Mouse (Mus musculus) adrenal gland, postnatal 10 days (tissue): ENCODE results near the gene Tmem120b. TPM values are rescaled to one million over a fixed set of nuclear protein-coding genes. Genes with fewer than 3 reads are reported as not detected.
A peak's percentile ranks its signal among the peaks of the same experiment; 100 is the strongest.

Source experiments
- DNase-seq: peaks from one replicate; pipeline ENCODE4 v3.0.0; 2021; ENCODE audit warnings: mixed read lengths
- total RNA-seq, 2 experiments: library from RNA; stranded (reverse); gene quantifications; 2 replicates each; pipeline ENCODE4 v1.2.3; 2021

The Tmem120b gene
- total RNA-seq, 2 experiments from 2014 or later, result 18.5 to 22.8 TPM

DNA sequence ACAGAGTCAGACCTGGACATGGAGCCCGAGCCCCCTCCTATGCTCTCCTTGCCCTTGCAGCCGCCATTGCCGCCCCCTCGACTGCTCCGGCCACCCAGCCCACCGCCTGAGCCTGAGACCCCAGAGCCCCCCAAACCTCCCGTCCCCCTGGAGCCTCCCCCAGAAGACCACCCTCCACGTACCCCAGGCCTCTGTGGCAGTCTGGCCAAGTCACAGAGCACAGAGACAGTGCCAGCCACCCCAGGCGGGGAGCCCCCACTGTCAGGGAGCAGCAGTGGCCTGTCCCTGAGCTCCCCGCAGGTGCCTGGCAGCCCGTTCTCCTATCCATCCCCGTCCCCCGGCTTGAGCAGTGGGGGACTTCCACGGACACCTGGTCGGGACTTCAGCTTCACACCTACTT is 91.7 kb downstream of the Tmem120b start:
- no peak for DNase-seq

DNA sequence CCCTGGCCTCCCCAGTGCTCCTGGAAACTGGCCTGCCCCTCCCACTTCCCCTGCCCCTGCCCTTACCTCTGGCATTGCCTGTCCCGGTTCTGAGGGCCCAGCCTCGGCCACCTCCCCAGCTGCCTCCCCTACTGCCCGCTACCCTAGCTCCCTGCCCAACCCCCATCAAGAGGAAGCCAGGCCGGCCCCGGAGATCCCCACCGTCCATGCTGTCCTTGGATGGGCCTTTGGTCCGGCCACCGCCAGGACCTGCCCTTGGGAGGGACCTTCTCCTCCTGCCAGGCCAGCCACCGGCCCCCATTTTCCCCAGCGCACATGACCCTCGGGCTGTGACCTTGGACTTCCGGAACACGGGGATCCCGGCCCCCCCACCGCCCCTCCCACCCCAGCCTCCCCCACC is 92.1 kb downstream of the Tmem120b start:
- peak; percentile 81 for DNase-seq

GRCm38 (mm10) chr5:123162942-123163341 is 94.7 kb downstream of the Tmem120b start:
- DNase-seq, result no peak

GRCm38 (mm10) chr5:123166437-123166836 is 98.2 kb downstream of the Tmem120b start:
- DNase-seq, result no peak

Other genes with a start within 250 kb of the Tmem120b start
- 100 to 1,000 TPM; 178 to 239 TPM for gene Anapc5, start 247.1 kb upstream of the Tmem120b start, total RNA-seq
- 10 to 100 TPM; 20.0 to 20.2 TPM for gene Rnf34, start 218.4 kb upstream of the Tmem120b start, total RNA-seq
- gene Kdm2b, start 78.6 kb upstream of the Tmem120b start, total RNA-seq, result 10 to 100 TPM; 22.8 to 27.6 TPM
- gene Orai1, start 53.3 kb upstream of the Tmem120b start, total RNA-seq, result 10 to 100 TPM; 13.2 to 14.6 TPM
- gene Morn3, start 21.4 kb upstream of the Tmem120b start, total RNA-seq, result not detected
- gene Rhof, start 64.3 kb downstream of the Tmem120b start, total RNA-seq, result 1 to 10 TPM; 1.6 to 1.8 TPM
- 10 to 100 TPM; 19.5 to 27.4 TPM for gene Setd1b, start 73.8 kb downstream of the Tmem120b start, total RNA-seq
- gene Psmd9, start 101.0 kb downstream of the Tmem120b start, total RNA-seq, result 10 to 100 TPM; 29.0 to 29.4 TPM
- 100 to 1,000 TPM in 1 of 2 experiments, 10 to 100 TPM in 1; 65.8 to 142 TPM for gene Hpd, start 114.3 kb downstream of the Tmem120b start, total RNA-seq
- gene Wdr66, start 183.7 kb downstream of the Tmem120b start, total RNA-seq, result under 1 TPM; 0.39 to 0.73 TPM